Mouse (Mus musculus) 416B (cell line): ENCODE results near the gene Cfap300.
A peak's percentile ranks its signal among the peaks of the same experiment; 100 is the strongest.

ENCODE experiments used
- DNase-seq: peaks from one replicate; pipeline ENCODE4 v3.0.0; 2011; ENCODE audit warnings: low read depth

Gene Cfap300

GRCm38 (mm10) chr9:8042338-8043043, at the start of gene Cfap300:
Cfap300 (minus strand) TSS chr9:8042823.
- no peak for DNase-seq

DNA sequence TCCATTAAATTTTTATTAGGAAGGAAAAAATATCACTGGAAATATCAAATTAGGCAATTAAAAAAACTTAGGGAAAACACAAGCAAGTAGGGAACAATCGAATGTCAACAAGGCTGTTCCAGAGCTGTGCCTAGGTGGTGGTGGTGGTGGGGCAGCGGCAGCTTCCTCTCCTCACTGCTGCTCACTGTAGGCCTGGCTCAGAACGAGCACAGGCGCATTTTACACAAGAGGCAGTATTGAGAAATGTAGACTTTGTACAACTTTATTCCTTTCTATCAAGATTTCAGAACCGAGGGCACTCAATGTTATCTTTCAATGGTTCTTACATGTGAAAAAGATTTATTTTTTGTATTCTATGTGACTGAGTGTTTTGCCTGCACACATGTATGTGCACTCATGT, 36.3 kb upstream of the Cfap300 start:
- DNase-seq = no peak

DNA sequence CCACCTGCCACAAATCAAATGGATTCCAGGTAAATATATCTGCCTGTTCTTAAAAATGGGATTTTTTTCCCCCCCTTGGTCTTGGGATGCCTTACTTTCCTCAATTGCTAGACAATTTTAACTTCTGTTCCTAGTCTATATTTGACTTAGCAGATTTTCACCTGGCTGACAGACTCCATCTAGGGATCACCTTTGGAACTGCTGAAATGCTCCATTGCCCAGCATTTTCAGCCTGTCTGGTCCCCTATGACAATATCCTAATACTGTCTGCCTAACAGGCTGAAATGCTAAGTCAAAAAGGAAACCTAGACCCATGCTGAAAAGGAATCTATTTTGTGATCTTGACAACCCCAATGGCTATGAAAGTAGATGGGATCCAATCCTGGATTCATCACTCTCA, 31.7 kb upstream of the Cfap300 start:
- DNase-seq = peak; percentile 5

GRCm38 (mm10) chr9:8073203-8073755, 30.7 kb upstream of the Cfap300 start:
- DNase-seq = no peak

DNA sequence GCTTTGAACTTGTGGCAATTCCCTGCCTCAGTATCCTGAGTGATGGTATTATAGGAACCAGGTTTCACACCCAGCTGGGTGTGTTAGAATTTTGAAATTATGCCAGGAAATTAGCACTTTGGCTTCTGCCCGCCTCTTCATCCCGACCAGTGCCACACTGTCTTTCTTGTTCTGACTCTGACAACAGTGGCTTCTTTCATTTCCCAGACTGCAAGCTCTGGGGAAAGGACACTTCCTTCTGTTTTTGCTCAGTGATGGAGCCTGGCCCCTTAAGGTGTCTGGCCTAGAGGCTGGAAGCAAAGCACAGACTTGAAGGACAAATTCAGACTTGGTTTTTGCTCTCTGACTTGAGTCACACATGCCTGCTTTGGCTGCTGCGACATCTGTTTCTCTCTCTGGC, 17.0 kb upstream of the Cfap300 start:
- DNase-seq = no peak

DNA sequence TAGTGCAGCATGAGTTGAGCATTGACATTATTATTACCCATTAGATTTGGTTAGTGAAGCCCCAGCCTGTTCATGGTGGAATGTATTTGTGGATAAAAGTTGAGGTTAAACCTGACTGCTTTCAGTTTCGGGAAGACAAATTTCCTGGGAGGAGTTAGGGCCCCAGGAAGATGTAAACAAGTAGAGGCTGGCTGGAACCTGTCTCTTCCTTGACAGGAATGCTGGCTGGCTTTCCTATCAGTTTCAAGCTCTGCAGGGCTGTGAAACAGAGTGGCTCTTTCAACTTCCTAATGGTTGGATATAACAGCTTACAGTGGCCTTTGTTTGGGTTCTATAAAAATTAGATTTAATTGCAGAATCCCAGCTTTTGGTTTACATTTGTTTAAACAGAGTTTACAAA, 12.2 kb upstream of the Cfap300 start:
- DNase-seq = no peak

- no peak for DNase-seq
Measured at GRCm38 (mm10) chr9:8043044-8043387, 393 bp upstream of the Cfap300 start.

DNA sequence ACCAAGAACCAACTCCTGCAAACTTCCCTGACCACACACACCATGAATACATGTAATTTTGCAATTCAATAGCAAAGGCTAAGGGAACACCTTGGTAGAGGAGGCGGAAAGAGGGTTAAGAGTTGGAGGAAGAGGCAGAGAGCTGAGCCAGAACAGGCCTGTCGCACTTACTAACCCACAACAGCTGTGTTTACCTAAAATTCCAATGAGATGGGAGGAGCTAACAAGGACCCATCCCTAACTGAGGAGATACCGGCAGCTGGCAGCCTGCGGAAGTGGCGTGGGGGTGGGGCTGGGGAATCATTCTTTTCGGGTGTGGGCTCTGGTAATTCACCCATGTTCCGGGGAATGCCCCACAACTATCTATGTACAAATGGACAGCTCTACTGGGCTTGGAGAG, 7.1 kb downstream of the Cfap300 start:
- no peak for DNase-seq

DNA sequence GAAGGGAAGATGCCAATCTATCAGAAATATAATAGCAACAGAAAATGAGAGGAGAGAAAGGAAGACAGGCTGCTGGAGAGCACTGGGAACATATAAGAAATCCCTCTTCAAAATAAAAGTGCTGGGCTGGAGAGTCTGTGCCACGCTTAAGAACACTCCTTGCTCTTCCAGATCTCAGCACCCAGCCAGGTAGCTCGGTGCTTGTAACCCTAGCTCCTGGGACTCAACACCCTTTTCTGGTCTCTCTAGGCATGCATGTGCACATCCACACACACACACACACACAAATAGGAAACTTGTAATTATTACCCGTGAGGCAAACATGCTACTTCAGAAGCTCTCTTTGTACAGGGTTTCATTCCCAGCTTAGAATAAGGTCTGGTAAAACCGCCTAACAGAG, 7.5 kb downstream of the Cfap300 start:
- DNase-seq = no peak

- DNase-seq = no peak
Measured at GRCm38 (mm10) chr9:8034143-8034542, 8.5 kb downstream of the Cfap300 start.

DNA sequence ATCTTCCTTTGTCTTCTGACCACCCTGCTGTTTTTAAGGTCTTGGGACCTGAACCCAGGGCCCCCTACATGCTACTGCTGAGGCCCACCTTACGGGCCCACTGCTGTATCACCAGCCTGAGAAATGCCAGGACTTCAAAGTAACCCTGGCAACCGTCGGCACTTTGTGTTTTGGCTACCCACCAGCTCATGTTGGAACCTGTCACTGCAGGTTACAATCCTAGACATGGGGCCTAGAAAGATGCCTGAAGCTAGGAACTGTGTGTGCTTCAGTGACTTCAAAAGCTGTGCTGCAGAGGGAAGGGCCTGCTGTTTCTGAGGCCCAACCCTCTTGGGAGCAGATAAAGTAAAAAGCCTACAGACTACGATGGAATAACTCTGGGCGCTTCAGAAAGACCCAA, 9.8 kb downstream of the Cfap300 start:
- DNase-seq = no peak

DNA sequence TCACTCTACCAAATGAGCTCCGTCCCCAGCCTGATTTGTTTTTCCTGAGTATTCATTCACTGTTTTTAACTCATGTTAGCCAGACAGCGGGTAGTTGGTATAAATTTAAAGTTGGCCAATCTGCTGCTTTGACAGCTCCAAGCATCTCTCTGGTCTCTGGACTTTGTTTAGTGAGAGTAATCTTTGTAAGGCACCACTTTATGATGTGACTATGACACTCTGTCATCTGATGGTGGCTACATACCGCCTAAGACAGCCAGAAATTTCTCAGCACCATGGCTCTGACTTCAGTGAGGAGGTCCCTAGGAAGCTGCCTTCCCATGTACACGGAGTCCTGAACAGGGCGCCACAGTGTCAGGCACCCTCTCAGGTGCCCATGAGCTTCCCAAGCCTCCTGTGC, 24.0 kb downstream of the Cfap300 start:
- no peak for DNase-seq

- DNase-seq = peak; percentile 87
Measured at GRCm38 (mm10) chr9:8017253-8017913, 25.2 kb downstream of the Cfap300 start.

GRCm38 (mm10) chr9:8004370-8004991, 38.1 kb downstream of the Cfap300 start, which contains the start of gene Yap1:
Yap1 (minus strand) TSS chr9:8004596.
- DNase-seq = no peak

GRCm38 (mm10) chr9:8003301-8004271, 39.0 kb downstream of the Cfap300 start:
- DNase-seq = no peak

DNA sequence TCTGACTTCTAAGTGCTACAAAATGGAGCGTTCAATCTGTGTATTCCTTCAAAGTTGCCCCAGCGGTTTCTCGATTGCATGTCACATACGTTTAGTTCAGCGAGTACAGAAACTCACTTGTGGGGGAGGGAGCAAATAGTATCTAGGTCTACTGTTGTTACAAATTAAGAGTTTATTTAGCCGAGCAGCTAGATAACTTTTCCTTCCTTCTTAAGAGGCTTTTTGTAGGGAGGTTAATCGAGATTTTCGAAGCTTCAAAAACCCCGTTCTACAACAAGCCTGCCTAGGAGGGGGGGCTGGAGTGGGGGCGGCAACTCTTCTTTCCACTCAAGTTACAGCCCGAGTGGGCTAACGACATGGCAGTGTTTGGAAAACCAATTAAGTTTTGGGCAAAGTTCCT, 39.8 kb downstream of the Cfap300 start:
- no peak for DNase-seq

- no peak for DNase-seq
Measured at GRCm38 (mm10) chr9:8001352-8001751, 41.3 kb downstream of the Cfap300 start.

DNA sequence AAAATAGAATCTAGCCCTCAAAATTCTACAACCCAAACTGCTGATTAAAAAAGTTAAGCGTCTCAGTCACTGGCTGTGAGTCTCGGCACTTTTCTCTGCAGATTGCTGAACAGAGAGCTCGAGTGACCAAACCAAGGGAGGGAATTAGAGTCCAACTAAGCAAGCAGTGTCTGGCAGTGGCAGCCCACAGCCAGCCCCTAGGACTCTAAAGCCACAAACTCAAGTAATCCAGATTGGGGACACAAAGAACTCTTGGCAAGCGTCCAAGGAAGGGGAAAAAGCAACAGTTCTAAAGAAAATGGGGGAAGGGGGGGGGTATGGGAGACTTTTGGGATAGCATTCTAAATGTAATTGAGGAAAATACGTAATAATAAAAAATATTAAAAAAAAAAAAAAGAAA, 48.3 kb downstream of the Cfap300 start:
- DNase-seq = no peak

DNA sequence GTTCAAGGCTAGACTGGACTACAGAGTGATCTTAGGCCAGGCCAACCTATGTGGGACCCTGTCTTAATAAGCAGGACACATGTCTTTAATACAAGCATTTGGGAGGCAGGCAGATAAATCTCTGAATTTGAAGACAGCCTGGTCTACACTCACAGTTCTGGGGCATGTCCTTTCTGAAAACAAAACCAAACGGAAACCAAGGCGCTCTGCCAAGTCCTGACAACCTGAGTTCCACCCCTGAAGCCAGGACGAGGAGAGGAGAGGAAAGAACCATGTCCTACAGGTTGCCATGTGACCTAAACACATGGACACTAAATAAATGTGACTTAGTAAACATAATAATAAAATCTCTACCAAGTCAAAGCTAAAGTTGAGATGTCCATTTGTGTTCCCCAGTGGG, 50.0 kb downstream of the Cfap300 start:
- no peak for DNase-seq

- DNase-seq = no peak
Measured at GRCm38 (mm10) chr9:7990897-7991296, 51.7 kb downstream of the Cfap300 start.

- DNase-seq = no peak
Measured at GRCm38 (mm10) chr9:7987119-7987518, 55.5 kb downstream of the Cfap300 start.

GRCm38 (mm10) chr9:7984287-7984686, 58.3 kb downstream of the Cfap300 start:
- no peak for DNase-seq
